Mouse (Mus musculus): Measurements from ENCODE around the gene 1700001C02Rik. TPM values are rescaled to one million over a fixed set of nuclear protein-coding genes. Genes with fewer than 3 reads are reported as not detected.

The 1700001C02Rik gene
- not detected for polyA plus RNA-seq (2017; shearing (Covaris generic))

DNA sequence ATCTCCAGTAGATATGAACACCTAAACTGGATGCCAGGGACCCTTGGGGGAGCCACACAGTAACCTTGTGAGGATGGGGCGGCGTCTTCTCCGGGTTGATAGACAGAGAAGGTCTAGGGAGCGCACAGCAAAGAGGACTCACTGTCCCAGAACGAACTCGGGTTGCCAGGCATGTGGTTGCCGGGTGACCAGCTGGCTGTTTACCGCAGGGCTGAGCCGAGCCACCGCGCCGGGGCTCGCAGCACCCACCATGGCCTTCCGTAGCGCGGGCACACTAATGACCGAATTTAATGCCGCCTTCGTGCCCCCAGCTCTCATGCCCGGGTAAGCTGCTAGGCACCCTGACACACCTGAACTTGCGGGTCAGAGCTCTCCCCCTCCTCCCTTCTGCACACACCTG is at the start of gene 1700001C02Rik:
Gene 1700001C02Rik, plus strand, starts transcription at position 187 of the 400 bp plus-strand sequence.
- no peak for ATAC-seq

DNA sequence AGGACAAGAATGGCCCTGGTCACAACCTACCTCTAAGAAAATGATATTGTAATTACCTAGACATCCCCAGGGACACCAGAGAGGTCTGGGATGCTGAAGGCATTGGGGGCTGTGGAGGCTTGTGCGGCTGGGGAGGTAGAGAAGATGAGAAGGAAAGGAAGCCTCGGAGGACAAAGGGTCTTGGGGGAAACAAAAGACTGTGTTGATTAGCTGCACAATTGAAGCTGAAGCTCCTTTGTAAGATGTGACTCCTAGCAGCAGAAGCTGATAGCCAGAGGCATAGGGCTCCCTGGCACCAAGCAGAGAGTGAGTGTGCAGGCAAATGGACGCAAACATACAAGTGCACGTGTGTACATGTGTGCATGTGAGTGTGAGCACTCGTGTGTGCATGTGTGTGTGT is 49.2 kb upstream of the 1700001C02Rik start:
- no peak for ATAC-seq

DNA sequence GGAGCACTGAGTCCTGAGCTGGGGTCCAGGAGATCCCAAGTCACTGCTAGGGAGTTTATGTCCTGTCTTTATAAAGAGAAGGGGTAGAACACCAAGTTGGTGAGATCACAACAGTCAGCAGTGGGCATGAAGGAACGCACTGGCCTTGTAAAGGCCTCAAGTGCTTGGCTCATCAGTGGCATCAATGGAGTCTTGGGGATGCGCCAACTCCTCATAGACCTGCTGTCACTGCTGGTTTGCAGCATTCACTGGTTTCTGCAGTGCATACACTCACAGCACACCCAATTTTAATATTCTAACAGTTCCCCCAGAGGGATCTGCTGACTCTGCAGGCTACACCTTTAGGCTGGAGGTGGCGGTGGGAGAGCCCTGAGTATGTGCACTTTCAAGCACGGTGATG is 42.7 kb upstream of the 1700001C02Rik start:
- no peak for ATAC-seq

DNA sequence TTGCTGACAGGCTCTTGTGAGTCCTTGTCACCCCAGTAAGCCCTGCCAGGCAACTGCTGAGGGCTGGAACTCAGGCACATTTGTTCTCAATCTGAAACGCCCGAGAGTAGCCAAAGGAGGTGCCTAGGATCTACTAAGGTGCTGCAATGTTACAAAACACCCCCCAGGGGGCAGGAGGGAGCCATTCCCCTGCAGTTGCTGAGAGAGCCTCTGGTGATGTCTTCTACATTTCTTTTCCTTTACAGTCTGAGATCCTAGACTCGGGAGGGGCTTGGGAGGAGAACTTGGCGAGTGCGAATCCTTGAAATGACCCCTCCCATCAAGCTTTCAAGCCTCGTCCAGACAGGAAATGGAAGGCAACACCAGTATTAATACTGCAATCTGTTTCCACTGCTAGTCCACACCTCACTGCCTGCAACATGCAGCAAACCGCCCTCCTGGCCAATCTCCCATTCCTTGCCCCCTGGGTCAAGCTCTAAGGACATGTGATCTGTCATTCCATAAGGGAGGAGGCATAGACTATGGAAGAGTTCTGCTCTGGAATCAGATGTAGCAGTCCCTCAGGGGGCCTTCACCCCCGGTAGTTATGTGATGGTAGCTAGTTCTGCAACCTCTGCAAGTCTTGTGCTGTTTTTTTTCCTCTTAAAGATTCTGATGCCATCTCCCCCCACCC is 42.1 kb upstream of the 1700001C02Rik start:
- no peak for ATAC-seq

DNA sequence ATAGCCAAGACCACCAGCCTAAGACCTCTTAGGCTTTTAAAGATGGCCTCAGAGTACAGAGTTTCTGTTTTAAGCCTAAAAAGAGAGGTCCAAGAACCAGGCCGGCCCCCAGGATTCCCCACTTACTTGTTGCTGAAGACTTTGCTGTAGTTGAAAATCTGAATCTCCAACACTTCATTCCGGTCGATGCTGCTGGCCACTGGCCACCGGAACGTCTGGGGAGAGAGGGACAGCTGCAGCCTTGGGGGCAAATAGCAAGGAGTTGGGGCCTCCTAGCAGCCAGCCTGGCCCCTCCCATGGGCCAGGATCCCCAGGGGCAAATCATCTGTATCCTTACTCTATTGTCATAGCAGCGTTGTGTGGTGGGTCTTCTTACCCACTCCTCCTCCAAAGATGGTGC is 38.4 kb upstream of the 1700001C02Rik start:
- no peak for ATAC-seq

DNA sequence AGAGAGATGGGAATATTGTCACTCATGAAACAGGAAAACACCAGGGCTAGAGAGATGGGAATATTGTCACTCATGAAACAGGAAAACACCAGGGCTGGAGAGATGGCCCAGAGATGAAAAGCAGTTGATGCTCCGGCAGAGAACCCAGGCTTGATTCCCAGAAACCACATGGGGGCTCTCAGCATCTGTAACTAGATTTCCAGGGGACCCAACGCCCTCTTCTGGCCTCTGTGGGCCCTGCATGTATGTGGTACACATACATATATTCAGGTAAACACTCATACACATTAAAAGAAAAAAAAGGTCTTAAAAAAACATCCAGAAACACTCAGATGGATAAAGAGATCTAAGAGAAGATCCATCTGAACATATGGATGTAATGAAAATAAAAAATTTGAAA is 26.9 kb upstream of the 1700001C02Rik start:
- no peak for ATAC-seq

DNA sequence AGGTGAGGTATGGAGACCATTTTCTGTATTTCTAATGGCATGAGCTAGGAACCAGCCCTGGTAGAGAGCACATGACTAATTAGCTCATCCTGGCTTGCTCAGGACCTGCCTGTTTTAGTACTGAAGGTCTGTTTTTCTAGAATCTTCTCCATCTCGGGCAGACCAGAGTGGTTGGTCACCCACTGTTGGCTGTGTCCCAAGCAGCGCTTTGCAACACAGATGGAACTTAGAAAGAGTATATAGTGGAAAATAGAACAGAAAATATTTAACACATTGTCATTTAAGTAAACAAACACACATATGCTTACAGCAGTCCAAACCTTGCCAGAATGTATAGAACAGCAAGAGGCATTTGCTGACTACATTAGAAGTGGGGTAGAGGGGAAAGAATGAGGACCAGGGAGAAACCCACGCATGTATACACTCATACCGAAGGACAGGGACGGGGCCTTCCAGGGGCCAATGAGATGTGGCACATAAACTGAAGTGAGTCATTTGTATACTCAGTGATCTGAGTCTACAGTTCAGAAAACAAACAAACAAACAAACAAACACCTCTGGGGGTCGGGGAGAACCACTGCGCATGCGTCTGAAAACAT is 25.4 kb upstream of the 1700001C02Rik start:
- no peak for ATAC-seq

DNA sequence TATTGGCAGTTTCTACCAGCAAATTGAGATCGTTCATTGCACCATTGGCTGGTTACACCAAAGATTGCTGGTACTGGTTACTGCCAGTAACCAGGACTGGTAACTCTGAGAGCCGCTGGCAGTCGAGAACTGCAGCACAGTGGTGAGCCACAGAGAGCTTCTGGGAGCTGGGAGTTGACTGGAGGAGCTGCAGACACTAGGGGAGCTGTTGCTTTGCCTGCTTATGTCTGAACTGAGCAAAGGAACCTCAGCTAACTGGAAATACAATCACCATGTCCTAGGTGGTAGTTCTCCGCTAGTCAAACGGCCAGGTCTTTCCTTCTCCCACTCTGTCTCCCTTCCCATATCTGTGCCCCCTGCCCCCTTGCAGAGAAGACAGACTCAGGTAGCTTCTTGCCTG is 23.7 kb upstream of the 1700001C02Rik start:
- ATAC-seq = no peak

DNA sequence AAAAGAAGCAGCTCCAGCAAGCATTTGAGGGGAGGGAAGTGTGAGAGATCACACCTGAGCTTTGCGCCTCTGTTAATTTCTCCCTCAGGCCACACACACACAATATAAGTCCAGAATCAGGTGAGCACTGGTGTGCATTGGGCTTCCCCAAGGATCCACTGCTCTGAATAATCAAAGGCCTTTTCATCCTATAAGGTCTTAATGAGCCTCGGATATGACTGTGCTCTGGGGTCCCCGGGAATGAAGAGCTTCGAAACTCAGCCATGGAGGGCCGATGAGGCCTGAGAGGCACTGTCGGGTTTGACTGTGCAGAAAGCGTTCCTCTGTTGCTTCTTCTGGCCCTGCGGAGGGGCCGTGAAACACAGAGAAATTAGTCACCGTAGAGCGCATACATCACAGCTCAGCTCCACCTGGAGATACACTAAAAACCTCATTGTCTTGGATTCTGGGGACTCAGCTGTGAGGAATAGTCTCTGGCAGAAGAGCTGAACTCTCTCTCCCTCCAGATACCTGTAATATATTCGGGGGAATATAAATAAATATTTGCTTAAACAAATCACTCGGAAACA is 21.4 kb upstream of the 1700001C02Rik start:
- ATAC-seq = no peak

DNA sequence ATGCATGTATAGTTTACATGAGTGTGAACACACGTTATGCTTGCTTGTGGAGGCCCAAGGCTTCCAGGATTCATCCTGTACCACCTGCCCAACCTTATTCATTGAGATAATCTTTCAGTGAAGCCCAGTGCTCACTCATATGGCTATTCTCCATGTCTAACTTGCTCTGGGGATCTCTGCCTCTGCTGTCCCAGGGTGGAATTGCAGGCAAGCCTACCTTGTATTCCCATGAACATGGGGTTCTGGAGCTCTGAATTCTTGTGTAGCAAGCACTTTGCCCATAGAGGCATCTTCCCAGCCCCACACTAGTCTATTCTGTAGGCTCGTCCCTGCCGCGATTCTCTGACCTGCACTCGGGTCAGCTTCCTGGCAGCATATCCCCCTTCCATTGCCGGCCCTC is 9.8 kb upstream of the 1700001C02Rik start:
- ATAC-seq = no peak

DNA sequence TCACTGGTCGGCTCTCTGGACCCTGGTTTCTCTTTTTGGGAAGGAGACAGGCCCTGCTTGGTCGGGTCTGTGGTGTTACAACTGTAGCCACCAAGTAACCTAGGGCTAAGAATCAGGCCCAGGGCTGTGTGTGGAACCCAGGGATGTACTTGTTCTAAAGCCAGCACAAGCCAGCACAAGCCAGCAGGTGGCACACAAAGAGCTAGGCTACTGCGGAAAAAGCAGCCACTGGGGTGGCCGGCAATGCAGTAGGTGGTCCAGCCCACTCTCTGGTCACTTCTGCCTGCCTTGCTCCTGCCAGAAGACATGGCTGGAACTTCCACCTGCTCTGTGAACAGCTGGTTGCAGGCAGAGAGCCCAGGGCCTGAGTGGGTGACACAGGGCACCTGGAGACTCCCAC is 5.7 kb upstream of the 1700001C02Rik start:
- no peak for ATAC-seq

DNA sequence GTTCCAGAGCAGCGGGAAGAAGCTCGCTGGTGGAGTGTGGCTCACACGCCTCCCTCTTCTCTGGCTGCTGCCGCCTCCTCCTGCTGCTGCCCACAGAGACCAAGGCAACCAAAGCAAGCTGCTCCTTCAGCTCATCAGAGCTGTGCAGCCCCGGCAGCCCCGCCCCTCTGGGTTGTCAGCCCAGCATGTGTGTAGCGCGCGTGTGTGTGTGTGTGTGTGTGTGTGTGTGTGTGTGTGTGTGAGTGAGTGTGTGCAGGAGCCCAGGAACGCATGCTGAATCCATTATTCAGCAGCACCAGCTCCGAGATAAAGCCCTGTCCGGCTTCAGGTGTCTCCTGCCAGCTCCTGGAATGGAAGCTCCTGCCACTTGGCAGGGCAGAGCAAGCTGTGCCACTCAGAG is 4.0 kb upstream of the 1700001C02Rik start, which contains the start of gene Otof:
Gene Otof, minus strand, starts transcription at position 112 of the 400 bp plus-strand sequence.
- ATAC-seq = no peak

DNA sequence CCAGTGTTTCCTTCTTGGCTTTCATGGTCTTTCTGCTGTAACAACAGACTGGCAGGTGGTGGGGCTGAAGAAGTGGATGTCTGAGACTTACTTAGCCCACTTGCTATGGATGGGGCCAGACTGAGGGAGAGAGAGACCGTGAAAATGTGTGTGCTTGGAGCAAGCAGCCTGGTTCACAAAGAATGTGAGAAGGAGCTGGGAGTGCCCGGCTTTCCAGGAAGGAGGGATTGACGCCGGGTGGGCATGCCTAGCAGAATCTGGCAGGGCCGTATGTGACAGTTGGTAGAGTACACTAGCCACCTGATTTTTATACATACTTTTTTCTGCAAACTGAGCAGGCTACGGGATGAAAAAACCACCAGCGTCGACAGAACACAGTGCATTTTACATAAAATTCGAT is 468 bp downstream of the 1700001C02Rik start:
- ATAC-seq = no peak

DNA sequence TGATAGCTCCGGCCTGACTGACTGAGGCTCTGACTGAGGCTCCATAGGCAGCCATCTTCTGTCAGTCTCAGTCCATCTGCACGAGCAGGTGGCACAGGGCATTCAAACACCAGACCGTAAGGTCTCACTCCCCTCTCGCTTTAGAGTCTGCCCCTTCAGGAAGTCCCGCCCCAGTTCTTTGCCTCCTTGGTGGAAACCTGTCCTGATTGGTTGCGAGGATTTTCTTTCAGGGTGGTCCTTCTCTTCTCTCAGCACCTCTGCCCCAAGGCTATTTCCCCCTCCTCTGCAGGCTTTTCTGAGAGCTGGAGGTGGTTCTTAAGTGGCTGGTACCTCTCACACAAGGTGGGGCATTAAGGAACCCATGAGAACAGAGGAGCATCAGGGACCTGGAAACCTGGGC is 4.6 kb downstream of the 1700001C02Rik start:
- no peak for ATAC-seq

DNA sequence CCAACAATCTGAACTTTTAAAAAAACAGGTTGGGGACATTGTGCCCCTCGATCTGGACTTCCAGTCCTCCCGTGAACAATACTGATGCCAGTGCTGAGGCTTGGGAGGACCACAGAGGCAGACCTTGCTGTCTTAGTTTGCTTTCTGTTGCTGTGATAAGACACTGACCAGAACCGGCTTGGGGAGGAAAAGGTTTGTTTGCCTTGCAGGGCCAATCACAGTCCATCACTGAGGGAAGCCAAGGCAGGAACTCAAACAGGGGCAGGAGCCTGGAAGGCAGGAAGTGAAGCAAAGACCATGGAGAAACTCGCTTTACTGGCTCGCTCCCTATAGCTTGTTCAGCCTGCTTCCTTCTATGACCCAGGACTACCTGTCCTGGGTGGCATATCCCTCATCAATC is 6.3 kb downstream of the 1700001C02Rik start:
- ATAC-seq = no peak

DNA sequence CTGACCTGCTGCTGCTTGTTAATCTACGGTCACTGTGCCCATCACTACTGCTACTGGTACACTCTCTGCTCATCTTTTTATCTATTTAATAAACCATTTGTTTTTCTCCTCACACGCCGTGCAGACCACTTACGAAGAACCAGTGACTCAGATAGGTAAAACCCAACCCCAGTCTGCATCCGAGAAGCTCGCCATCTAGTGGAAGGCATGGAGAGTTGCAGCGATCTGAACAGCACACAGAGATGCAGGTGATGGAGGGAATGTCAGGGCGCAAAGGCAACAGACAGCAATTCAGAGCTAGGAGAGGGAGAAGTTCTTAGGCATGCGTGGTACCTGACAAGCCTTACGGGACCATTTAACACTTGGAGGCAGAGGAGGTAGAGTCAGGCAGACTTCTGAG is 10.7 kb downstream of the 1700001C02Rik start:
- no peak for ATAC-seq

DNA sequence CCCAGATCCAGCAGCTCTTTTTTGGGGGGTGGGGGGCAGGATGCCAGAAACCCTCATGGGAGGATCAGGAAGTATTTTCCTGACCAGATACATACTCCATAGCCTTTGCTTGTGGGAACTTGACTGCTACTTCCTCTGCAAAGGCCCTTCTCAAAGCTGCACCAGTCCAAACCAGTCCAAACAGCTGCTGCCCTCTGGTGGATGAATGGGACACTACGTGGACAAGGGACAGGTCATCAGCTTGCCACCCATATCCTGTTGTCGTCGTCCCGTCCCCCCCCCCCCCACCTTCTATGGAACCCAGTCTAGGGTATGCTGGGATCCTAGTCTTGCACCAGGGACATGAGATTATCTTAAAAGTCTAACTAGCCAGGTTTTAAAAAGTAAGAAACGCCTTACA is 16.5 kb downstream of the 1700001C02Rik start:
- ATAC-seq = no peak

DNA sequence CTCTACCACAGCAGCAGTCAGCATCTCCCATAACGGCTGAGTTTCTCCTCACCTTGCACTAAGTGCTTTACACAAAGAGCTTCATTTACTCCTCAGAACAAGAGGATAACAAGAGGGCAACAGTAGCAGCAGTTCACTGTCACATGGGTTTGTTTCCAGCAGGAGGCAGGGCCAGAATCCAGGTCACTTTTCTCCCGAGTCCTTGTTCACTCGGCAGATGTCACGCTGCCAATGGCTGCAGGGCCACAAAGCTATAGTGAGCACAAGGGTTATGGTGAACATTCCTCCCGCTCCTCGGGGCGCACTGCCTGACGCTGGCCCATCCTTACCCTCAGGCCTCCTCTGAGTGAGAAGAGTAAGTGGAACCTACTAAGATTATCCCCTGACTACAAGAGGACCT is 17.7 kb downstream of the 1700001C02Rik start:
- no peak for ATAC-seq

DNA sequence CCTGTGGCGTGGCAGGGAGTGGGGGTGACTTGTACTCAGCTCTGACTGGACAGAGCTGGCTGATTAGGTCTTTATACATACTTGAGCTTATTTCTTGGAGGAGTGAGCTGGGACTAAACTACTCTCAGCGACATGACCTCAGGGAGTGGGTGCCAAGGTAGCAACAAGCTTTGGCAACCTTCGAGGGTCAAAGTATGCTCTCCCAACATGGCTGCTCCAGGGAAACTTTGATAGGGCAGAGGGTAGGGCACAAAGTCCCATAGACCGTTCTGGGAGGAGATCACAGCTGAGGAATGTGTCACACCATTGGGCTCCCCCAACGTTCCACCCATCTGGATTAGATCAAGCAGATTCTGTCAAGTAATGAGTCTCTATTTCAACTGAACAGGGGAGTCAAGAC is 18.7 kb downstream of the 1700001C02Rik start:
- ATAC-seq = no peak

DNA sequence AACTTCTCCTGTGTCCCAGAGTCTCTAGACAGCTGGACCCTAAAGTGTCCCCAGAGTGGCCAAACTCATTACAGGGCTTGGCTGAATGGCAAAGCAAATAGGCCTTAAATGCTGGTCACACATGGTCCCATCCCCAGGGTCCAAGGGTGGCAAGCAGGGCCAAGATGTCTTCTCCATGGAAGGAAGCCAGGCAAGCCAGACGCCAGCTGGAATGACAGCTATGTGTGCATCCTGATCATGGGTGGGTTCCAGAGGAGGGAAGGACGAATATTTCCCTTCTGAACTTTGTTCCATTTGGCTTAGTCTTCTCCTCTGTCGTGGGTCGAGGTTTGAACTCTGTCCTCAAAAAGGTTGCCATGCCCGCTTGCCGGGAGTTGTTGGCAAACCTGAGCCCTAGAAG is 19.3 kb downstream of the 1700001C02Rik start:
- ATAC-seq = no peak

DNA sequence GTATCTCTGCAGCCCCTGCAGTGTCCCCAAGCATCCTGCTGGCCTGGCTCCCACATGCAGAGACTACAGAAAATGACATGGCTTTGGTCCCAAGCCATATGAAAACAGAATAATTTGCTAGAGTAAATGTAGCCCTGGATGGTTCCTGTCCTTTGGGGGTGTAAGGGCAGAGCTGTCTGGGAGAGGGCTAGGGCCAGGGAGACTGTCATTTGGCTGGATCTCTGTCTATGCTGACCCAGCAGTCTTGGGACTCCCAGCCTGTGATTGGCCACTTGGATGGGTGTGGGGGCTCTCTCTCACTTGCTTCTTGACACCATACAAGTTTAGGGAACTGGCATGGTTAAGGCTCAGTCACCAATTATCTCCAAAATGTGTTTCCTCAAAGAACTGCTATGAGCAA is 24.4 kb downstream of the 1700001C02Rik start:
- ATAC-seq = no peak

DNA sequence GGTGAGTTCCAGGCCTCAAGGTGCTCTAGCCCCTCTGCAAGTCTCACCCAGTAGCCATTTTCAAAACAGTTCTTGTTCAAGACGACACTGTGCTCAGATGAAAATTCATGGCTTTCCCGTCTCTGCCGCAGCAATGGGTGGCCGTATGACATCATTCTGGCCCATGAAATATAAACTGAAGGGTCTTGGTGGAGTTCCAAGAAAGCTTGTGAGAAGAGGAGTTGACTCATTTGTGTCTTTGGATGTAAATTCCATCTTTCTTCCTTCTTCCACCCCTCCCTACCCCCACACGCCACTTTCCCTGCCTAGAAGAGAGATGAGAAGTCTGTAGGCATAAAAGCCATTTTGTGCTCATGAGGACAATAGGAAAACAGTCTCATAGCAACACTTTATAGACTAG is 25.0 kb downstream of the 1700001C02Rik start:
- ATAC-seq = no peak

DNA sequence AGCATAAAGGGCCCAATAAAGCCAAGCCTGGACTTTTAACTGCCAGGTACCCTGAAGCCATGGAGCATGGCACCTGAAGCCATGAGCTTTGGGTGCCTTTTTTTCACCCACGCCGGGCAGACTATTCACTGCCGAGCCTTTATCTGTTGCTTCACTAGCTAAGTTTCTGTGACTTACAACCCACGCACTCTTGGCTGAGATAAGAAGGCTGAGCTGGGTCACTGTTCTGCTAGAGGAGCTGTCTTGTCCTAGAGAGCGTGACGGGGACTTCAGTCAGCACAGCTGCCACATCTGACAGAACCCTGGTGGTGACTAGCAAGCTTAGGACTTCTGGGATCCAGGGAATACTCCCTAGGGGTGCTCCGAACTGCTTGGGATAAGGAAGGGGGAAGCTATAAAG is 27.9 kb downstream of the 1700001C02Rik start:
- no peak for ATAC-seq

DNA sequence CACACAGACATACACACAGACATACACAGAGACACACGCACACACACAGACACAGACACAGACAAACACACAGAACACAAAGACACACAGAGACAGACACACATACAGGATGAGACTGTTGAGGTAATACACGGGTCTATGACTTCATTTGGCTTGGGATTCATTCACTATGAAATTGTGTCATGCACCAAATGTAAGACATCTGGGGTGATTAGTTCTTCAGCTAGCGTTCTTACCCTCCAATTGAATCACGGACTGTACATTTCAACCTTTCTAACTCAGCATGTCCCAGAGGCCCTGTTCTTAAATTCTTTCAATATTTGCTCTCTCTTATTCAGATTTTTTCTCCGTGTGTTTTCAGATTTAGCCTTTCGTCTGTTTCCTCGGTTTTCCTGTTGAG is 28.8 kb downstream of the 1700001C02Rik start:
- no peak for ATAC-seq

All from activated CD4-positive, CD25-positive, alpha-beta regulatory T cell, adult 4 months (primary cell).